Mouse (Mus musculus) thymus, adult 2 months (tissue): ENCODE results near the gene Abhd18.

Source experiments
- CTCF ChIP-seq: fragments of 200-500 bp; IDR thresholded peaks from 2 replicates; pipeline ENCODE4 v1.5.1; 2012; ENCODE audit warnings: mild to moderate bottlenecking, control low read depth, low read length, moderate library complexity, borderline replicate concordance; ENCODE audit not compliant: control insufficient read depth, poor library complexity, insufficient read depth; ENCODE audit errors: extremely low read depth
- POLR2A ChIP-seq: fragments of 200-500 bp; IDR thresholded peaks from 2 replicates; pipeline ENCODE4 v1.6.1; 2012; ENCODE audit warnings: mild to moderate bottlenecking, low read length, control low read depth, moderate library complexity; ENCODE audit not compliant: control insufficient read depth, poor library complexity, insufficient read depth; ENCODE audit errors: extremely low read depth

GRCm38 (mm10) chr3:40809894-40810293 lies 36.9 kb upstream of the Abhd18 start:
- TF ChIP-seq CTCF (no peak), POLR2A (no peak)
